Mouse (Mus musculus) embryonic facial prominence, embryonic 10.5 days (tissue): ENCODE data around the gene 4930426L09Rik. TPM values are rescaled to one million over a fixed set of nuclear protein-coding genes. Genes with fewer than 3 reads are reported as not detected.

ENCODE experiments used
- DNase-seq: peaks from one replicate; pipeline ENCODE4 v3.0.0-alpha.2; 2017; ENCODE audit warnings: low spot score
- H3K27ac ChIP-seq: fragments of 300-500 bp; sonication (generic); replicated peaks from 2 replicates; pipeline ENCODE4 v1.5.1; 2016; ENCODE audit warnings: mild to moderate bottlenecking
- H3K27me3 ChIP-seq: fragments of 300-500 bp; sonication (generic); replicated peaks from 2 replicates; pipeline ENCODE4 v1.6.1; 2016; ENCODE audit warnings: low read depth, mild to moderate bottlenecking; ENCODE audit not compliant: poor library complexity, severe bottlenecking
- H3K36me3 ChIP-seq: fragments of 300-500 bp; sonication (generic); replicated peaks from 2 replicates; pipeline ENCODE4 v1.6.1; 2016; ENCODE audit warnings: mild to moderate bottlenecking, moderate library complexity
- H3K4me1 ChIP-seq: fragments of 300-500 bp; sonication (generic); 2 replicates; pipeline ENCODE4 v1.6.1; 2016
- H3K4me3 ChIP-seq: fragments of 300-500 bp; sonication (generic); 2 replicates; pipeline ENCODE4 v1.5.1; 2016; ENCODE audit warnings: mild to moderate bottlenecking, moderate library complexity
- H3K9me3 ChIP-seq: fragments of 300-500 bp; sonication (generic); 2 replicates; pipeline ENCODE4 v1.6.1; 2016; ENCODE audit warnings: mild to moderate bottlenecking
- WGBS: fragments of 180-500 bp; shearing (Covaris S2); methylation state at CpG from one replicate; pipeline ENCODE4 v1.1.7; 2016; 5-methylcytosine and 5-hydroxymethylcytosine counted together
- polyA plus RNA-seq: library from polyadenylated mRNA; unstranded; fragments of >200 nt; fragmentation: Nextera tagmentation; extraction: Ambion mirVana; gene quantifications from 2 replicates; pipeline ENCODE4 v1.2.1, GENCODE M21; 2016

4930426L09Rik gene
- polyA plus RNA-seq, 1 experiment from 2014 or later, result 0.30 TPM

DNA sequence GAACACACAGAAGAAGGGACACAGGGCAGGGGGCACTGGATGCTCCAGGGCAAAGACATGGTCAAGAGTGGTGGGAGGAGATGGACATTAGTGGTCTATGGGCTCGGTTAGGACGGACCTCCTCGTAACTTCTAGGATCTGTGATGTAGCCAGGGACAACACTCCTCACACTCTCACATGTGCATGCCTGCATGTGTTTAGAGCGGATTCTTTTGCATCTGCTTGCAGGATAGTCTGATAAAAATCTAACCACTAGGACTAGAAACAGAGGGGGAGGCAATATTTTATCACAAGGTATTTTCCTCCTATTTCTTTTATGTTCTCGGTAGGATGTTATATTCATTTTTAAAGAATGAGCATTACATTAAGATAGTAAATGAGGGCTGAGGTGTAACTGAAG lies 38.6 kb upstream of the 4930426L09Rik start:
- no peak for DNase-seq
- peaks cover 48% of the 10 kb centered on the region for H3K4me1 ChIP-seq

DNA sequence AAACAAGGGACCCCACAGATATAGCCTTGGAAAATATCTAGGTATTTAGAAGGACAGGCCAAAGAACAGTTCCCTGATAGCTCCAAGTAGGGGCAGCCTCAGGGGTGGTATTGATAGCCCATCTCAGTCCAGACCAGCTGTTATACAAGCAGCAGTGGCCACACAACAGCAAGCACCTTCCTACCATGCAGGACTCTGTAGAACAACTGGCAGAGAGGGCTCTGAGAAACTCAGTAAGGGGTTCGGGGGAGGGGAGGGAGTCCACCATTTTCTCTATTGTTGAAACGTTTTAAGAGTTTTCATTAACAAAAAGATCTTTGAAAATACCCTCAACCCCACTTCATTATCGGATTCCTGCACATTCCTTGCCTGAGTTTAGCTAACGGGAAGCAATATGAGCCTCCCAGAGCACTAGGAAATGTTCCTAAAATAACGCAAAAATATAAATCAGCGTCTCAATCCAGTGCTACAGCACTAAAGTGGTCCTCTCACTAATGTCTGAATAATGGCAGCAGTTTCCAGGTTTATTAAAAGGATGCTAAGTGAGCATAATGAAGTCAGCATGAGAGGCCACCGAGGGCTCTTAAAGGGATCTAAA lies 37.7 kb upstream of the 4930426L09Rik start:
- Histone ChIP-seq H3K27me3 (no peaks in the 10 kb centered on the region), H3K4me1 (peaks cover 41% of the 10 kb centered on the region), H3K4me3 (no peak overlapping the region), H3K27ac (no peak overlapping the region), H3K9me3 (no peaks in the 10 kb centered on the region), H3K36me3 (no peaks in the 10 kb centered on the region)
- no peak for DNase-seq
- WGBS, result 50% methylated on average over 7 of the region's 7 CpGs

More for the DNA sequence above, 38.6 kb upstream of the 4930426L09Rik start:
- Histone ChIP-seq H3K4me3 (no peak overlapping the region), H3K36me3 (no peaks in the 10 kb centered on the region), H3K27me3 (no peaks in the 10 kb centered on the region), H3K9me3 (no peaks in the 10 kb centered on the region), H3K27ac (no peak overlapping the region)
- 89% methylated on average over 5 of the region's 5 CpGs for WGBS

DNA sequence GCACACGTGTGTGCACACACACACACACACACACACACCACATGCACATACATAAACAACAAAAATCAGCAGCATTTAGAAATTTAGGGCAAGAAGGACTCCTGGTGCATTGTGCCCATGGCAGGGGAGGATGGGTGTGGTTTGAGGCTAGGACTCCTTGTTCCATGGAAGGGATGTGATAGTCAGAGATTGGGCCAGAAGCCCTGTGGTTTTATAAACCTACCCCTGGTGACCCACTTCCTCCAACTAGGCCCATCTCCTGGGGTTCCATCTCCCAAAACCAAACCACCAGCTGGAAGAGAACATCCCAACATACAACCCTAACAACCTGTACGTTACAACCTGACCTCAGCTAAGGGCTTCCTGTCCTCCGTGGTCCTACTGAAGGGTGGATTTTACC lies 35.6 kb upstream of the 4930426L09Rik start:
- Histone ChIP-seq H3K36me3 (no peaks in the 10 kb centered on the region), H3K4me3 (no peak overlapping the region), H3K9me3 (no peaks in the 10 kb centered on the region), H3K4me1 (peaks cover 31% of the 10 kb centered on the region), H3K27ac (no peak overlapping the region), H3K27me3 (no peaks in the 10 kb centered on the region)
- WGBS, result 82% methylated on average over 3 of the region's 3 CpGs
- DNase-seq, result no peak

DNA sequence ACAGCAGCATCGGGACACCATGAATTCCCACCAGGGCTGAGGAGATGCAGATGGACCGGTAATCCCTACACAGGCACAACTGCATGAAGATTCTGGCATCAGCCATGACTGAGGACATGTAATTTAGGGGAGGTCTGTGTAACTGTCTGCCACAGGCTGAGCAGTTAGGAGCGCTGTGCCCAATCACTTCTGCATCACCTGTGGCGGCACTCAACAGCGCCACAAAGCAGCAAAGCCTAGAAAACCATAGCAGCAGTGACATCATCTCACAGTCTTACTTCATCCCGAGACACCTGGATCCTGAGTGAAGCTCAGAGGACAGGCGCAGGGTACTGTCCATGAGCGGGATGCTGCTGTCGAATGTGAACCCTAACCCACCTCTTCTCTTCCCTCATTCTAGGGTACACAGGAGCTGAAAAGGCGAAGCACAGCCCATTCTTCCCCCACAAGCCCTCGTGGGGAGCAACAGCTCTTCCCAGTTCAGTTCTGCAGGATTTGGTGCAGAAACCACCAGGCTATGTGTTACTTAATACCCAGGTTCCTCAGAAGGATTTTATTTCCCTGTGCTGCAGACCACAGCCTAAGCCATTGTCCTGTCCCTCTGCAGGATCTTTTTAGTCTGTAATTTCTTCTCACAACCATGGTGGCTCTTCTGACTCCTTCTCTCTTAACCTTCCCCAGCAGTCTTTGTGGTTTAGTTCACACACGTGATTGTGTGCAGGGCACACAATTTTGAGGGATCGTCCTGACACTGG lies 34.7 kb upstream of the 4930426L09Rik start:
- Histone ChIP-seq H3K4me1 (peaks cover 23% of the 10 kb centered on the region), H3K27me3 (no peaks in the 10 kb centered on the region), H3K27ac (no peak overlapping the region), H3K9me3 (no peaks in the 10 kb centered on the region), H3K36me3 (no peaks in the 10 kb centered on the region), H3K4me3 (no peak overlapping the region)
- no peak for DNase-seq
- 77% methylated on average over 13 of the region's 13 CpGs for WGBS

DNA sequence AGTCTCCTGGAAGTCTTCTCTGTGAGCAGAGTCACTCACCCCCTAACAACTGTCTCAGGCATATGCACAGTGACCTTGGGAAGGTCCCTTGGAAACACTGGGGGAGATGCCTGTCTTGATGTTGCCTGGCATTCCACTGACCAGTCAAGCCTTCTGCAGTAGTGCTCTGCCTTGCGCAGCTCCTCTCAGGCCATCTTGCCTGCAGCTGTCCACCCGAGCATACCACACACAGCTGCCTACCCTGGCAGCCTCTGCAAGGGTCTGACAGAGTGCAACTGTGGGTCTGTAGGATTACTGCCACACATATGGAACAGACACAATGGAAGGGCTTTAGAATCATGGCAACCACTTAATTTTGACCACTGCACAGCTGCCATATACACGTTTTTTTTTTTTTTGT lies 33.0 kb upstream of the 4930426L09Rik start:
- DNase-seq, result no peak
- Histone ChIP-seq H3K9me3 (no peaks in the 10 kb centered on the region), H3K4me1 (peaks cover 30% of the 10 kb centered on the region), H3K36me3 (no peaks in the 10 kb centered on the region), H3K27me3 (no peaks in the 10 kb centered on the region), H3K4me3 (no peak overlapping the region), H3K27ac (no peak overlapping the region)
- 75% methylated on average over 3 of the region's 3 CpGs for WGBS

DNA sequence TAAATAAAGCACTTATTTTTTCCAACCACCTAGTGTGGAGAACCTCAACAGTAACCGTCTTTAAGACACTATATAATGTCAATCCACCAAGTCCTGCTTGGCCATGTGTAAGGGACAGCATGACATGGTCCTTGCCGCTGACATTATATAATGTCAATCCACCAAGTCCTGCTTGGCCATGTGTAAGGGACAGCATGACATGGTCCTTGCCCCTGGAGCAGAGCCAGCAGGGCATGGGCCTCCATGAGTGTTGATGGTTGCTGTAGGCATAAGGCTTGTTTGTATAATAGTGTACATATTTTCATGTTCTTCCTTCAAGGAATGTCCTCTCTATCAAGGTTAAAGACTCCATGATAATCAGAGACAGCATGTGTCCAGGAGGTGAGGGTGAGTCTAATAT lies 32.2 kb upstream of the 4930426L09Rik start:
- no peak for DNase-seq
- H3K27me3 ChIP-seq, result no peaks in the 10 kb centered on the region
- peaks cover 22% of the 10 kb centered on the region for H3K4me1 ChIP-seq
- H3K4me3 ChIP-seq, result no peak overlapping the region
- 94% methylated on average over 2 of the region's 2 CpGs for WGBS
- H3K36me3 ChIP-seq, result no peaks in the 10 kb centered on the region
- H3K27ac ChIP-seq, result no peak overlapping the region
- H3K9me3 ChIP-seq, result no peaks in the 10 kb centered on the region

DNA sequence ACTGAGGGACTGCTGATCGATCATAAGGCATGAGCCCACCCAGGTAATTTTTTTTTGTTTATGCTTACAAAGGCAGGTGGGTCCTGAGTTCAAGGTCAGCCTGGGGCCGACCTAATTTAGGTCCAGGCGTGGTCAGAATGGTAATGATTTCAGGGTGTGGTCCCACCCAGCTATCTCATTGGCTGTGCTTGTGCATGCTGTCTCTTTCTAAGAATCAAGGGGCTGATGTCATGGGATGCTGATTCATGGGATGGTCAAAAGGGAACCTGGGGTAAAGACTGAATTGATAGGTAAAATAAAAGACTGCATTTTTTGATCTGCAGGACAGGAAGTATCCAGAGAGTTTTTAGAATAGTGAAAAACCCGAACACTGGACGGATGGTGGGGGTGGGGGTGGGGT lies 31.6 kb upstream of the 4930426L09Rik start:
- Histone ChIP-seq H3K9me3 (no peaks in the 10 kb centered on the region), H3K4me3 (no peak overlapping the region), H3K4me1 (peaks cover 18% of the 10 kb centered on the region), H3K36me3 (no peaks in the 10 kb centered on the region), H3K27me3 (no peaks in the 10 kb centered on the region), H3K27ac (no peak overlapping the region)
- DNase-seq, result no peak
- WGBS, result 87% methylated on average over 5 of the region's 5 CpGs

DNA sequence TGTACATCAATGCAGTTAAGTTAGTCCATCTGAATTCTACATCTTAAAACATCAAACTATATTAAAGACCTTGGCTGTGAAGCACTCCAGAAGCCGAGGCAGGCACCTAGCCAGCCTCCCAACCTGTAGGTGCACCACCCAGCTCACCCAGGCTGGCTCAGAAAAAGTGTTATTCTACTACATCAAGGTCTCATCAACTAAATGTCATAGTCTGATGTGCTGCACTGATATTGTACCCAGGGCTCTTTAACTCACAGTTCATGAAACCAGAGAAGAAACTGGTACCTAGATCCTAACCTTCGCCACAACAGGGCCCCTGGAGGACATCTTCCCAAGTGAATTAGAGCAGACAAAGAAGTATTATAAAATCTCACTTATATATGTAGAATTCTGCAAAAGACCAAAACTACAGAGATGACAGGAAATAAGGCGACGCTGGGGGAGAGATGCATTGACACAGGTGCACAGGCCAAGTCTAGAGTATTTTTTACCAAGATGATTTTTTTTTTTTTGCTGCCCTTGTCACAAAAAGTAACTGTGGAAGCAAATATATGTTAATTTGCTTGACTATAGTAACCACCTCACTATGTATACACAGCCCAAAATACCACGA lies 30.6 kb upstream of the 4930426L09Rik start:
- H3K27me3 ChIP-seq, result no peaks in the 10 kb centered on the region
- H3K36me3 ChIP-seq, result no peaks in the 10 kb centered on the region
- H3K4me3 ChIP-seq, result no peak overlapping the region
- 90% methylated on average over 5 of the region's 5 CpGs for WGBS
- no peak overlapping the region for H3K27ac ChIP-seq
- peaks cover 18% of the 10 kb centered on the region for H3K4me1 ChIP-seq
- H3K9me3 ChIP-seq, result no peaks in the 10 kb centered on the region
- no peak for DNase-seq

DNA sequence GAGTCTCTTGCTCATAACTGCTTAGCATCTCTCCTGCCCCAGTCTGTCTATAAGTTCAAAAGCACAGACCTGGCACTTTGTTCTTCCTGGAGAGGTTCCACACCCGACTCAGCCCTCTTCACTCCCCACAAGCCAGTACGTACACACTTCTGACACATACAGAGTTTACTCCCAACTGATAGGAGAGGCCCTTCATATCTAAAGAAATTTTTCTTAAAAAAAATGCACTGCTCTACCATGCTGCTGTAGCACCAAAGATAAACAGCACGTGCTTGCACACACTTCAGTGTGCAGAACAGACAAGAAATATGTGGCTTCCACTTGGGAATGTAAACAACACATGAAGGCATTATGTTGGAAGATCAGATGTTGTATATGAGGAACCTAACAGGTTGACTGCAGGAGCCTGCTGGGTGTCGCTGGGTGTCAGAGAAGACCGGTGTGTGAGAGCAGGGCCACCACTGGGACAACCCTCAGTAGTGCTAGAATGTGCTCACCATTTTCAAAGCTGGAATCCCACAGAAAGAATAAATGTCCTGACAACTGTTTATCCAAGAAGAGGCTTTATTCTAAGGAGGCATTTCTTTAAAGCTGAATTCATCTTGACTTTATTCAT lies 29.0 kb upstream of the 4930426L09Rik start:
- Histone ChIP-seq H3K4me1 (peaks cover 8% of the 10 kb centered on the region; the same call in 1 of the 2 replicates), H3K9me3 (peaks cover 10% of the 10 kb centered on the region; the same call in 1 of the 2 replicates), H3K4me3 (no peak overlapping the region), H3K36me3 (peaks cover 3% of the 10 kb centered on the region; the same call in 1 of the 2 replicates), H3K27me3 (no peaks in the 10 kb centered on the region), H3K27ac (no peak overlapping the region)
- WGBS, result 89% methylated on average over 5 of the region's 5 CpGs
- no peak for DNase-seq

DNA sequence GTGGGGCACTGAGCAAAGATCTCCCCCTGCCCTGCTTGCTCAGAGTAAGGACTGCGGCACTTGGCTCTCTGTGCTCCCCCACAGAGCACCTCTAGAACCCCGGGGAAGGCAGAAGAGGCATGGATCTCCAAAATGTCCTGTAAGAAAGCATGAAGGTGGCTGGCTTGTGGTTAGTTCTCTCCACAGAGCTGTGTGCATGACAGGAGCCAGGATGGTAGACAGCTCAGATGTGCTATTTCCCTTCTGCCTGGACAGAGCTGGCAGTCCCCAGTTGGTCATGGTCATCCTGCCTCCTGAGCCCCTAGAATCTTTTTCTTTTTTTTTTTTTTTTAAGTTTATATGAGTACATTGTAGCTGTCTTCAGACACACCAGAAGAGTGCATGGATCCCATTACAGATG lies 27.7 kb upstream of the 4930426L09Rik start:
- H3K36me3 ChIP-seq, result peaks cover 3% of the 10 kb centered on the region; the same call in 1 of the 2 replicates
- H3K27ac ChIP-seq, result no peak overlapping the region
- DNase-seq, result no peak
- 75% methylated on average over 2 of the region's 2 CpGs for WGBS
- peaks cover 14% of the 10 kb centered on the region for H3K4me1 ChIP-seq
- H3K4me3 ChIP-seq, result no peak overlapping the region
- H3K9me3 ChIP-seq, result peaks cover 10% of the 10 kb centered on the region; the same call in 1 of the 2 replicates
- H3K27me3 ChIP-seq, result no peaks in the 10 kb centered on the region

DNA sequence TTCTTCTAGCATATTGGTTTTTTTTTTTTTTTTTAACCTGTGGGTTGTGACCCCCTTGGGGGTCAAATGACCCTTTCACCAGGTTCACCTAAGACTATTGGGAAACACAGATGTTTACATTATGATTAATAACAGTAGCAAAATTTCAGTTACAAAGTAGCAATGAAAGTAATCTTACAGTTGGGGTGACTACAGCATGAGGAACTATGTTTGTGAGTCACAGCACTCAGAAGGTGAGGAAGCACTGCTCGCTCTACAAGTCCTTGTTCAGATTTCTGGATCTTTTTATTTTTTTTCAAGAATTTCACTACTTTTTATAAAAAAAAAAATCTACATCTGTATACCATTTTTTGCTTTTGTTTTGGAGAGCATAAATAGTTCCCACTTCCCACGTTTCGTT lies 26.6 kb upstream of the 4930426L09Rik start:
- Histone ChIP-seq H3K27ac (no peak overlapping the region), H3K4me3 (no peak overlapping the region), H3K4me1 (peaks cover 16% of the 10 kb centered on the region), H3K27me3 (no peaks in the 10 kb centered on the region), H3K9me3 (peaks cover 10% of the 10 kb centered on the region; the same call in 1 of the 2 replicates), H3K36me3 (peaks cover 3% of the 10 kb centered on the region; the same call in 1 of the 2 replicates)
- WGBS, result 88% methylated on average over 3 of the region's 3 CpGs
- DNase-seq, result no peak

DNA sequence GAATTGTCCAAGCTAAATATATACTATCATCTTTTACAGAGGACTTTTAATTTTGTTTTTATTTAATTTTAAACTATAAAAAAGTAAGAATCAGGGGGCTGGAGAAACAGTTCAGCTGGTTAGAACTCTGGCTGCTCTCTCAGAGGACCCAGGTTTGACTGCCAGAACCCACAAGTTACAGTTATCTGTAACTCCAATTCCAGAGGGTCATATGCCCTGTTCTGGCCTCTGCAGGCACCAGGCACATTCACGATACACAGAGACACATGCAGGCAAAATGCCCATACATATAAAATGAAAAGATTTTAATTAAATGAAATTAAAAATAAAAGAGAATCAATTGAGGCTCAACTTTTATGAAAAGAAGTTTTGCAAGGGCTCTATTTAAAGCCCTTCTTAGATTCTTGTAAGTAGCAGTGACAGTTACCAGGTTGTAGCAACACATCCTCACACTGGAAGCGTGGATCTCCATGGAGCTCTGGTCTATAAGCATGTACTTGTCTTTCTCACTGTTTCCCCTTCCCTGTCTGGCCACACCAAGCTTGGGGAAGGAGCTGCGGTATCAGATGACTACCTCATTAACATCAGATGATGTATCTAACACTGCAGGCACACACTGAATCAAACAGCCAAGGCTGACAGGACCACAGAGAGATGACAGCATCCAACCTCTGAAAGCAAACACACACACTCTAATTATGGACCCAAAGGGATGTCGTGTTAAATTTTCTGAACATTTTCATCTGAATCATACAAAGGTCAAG lies 23.1 kb upstream of the 4930426L09Rik start:
- Histone ChIP-seq H3K27me3 (no peaks in the 10 kb centered on the region), H3K27ac (no peak overlapping the region), H3K9me3 (peaks cover 10% of the 10 kb centered on the region; the same call in 1 of the 2 replicates), H3K4me3 (no peak overlapping the region), H3K36me3 (peaks cover 3% of the 10 kb centered on the region; the same call in 1 of the 2 replicates), H3K4me1 (peaks cover 9% of the 10 kb centered on the region)
- 55% methylated on average over 4 of the region's 4 CpGs for WGBS
- no peak for DNase-seq
